ENCODE assay signal across 25 mouse cellular contexts in the genomic region with DNA sequence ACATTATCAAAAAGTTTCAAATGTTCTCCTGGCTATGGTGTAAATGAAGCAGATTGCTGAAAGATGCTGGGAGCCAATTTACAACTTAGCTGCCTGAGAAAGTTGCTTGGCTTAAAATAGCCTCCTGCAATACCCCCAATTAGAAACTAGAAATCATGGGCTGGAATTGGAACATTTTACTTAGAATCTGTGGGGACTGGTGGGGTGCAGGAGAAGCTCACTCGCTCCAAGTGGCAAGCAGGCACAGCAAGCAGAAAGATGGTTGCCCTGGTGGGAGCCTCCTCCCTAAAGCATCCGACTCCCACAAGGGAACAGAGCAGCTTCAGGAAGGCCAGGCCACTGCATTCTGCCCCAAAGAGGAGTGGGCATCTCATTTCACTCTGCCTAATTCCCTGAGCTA. TPM values are rescaled to one million over a fixed set of nuclear protein-coding genes. Genes with fewer than 3 reads are reported as not detected.
DNase-seq lines count a peak whose midpoint lies in the region; ATAC-seq and TF ChIP-seq lines count a peak whose summit lies in the region.
"Had no signal": no experiment of that assay in that cellular context is flagged by ENCODE, and none has a peak within 500 bp of the region (broad histone marks: within the 10 kb centered on the region; RNA-seq: fewer than 3 reads in every experiment).

No protein-coding gene starts in this region.

- no peak overlapping the region for H3K9ac ChIP-seq in forebrain, embryonic 16.5 days (replicated peaks; ENCODE audit: low read depth, low read length)
- H3K9ac ChIP-seq in forebrain, embryonic 14.5 days (ENCODE audit: low read length): no peak overlapping the region
- H3K9ac ChIP-seq: embryonic facial prominence, embryonic 12.5 days; heart, embryonic 12.5 days; hindbrain, embryonic 12.5 days; limb, embryonic 12.5 days; liver, embryonic 14.5 days; lung, embryonic 15.5 days had no signal

- no peaks in the 10 kb centered on the region for H3K9me3 ChIP-seq in forebrain, embryonic 16.5 days (ENCODE audit: control insufficient read depth, low read length)
- H3K9me3 ChIP-seq in forebrain, embryonic 14.5 days (replicated peaks; ENCODE audit: control insufficient read depth, low read length): no peaks in the 10 kb centered on the region
- H3K9me3 ChIP-seq: embryonic facial prominence, embryonic 12.5 days; heart, embryonic 12.5 days; hindbrain, embryonic 12.5 days; limb, embryonic 12.5 days; lung, embryonic 15.5 days had no signal

- no peaks in the 10 kb centered on the region for H3K27me3 ChIP-seq in forebrain, embryonic 16.5 days (replicated peaks; ENCODE audit: control insufficient read depth, insufficient read depth, low read length)
- H3K27me3 ChIP-seq in forebrain, embryonic 14.5 days (replicated peaks; ENCODE audit: control insufficient read depth, insufficient read depth, low read length): no peaks in the 10 kb centered on the region
- H3K27me3 ChIP-seq: embryonic facial prominence, embryonic 12.5 days; lung, embryonic 15.5 days had no signal

- H3K36me3 ChIP-seq in forebrain, embryonic 16.5 days (ENCODE audit: control insufficient read depth, insufficient read depth): no peaks in the 10 kb centered on the region
- H3K36me3 ChIP-seq in forebrain, embryonic 14.5 days (ENCODE audit: control insufficient read depth, insufficient read depth, low read length): no peaks in the 10 kb centered on the region
- H3K36me3 ChIP-seq: embryonic facial prominence, embryonic 12.5 days; heart, embryonic 12.5 days; hindbrain, embryonic 12.5 days; limb, embryonic 12.5 days; lung, embryonic 15.5 days had no signal

- H3K4me2 ChIP-seq in forebrain, embryonic 16.5 days (ENCODE audit: low read length): no peak overlapping the region
- no peak overlapping the region for H3K4me2 ChIP-seq in forebrain, embryonic 14.5 days (ENCODE audit: low read length)
- H3K4me2 ChIP-seq: embryonic facial prominence, embryonic 12.5 days; heart, embryonic 12.5 days; hindbrain, embryonic 12.5 days; limb, embryonic 12.5 days; lung, embryonic 15.5 days; midbrain, embryonic 11.5 days had no signal

- no peak for TF ChIP-seq CTCF in olfactory bulb, adult 2 months (IDR thresholded peaks at IDR 0.05; ENCODE audit: insufficient read depth, low read depth, low read length)

- WGBS in forebrain, embryonic 16.5 days: 57% methylated on average over 2 of the region's 2 CpGs
- 70% methylated on average over 2 of the region's 2 CpGs for WGBS in forebrain, embryonic 14.5 days
- 31% methylated on average over 2 of the region's 2 CpGs for WGBS in olfactory bulb, adult 2 months

- peak; percentile 36; the same call in 1 of the 2 replicates for ATAC-seq in forebrain, embryonic 16.5 days
- no peak for ATAC-seq in forebrain, embryonic 14.5 days
- ATAC-seq: Patski had no signal

- no peak for DNase-seq in forebrain, embryonic 14.5 days (ENCODE audit: low spot score)
- peak; percentile 43 for DNase-seq in layer of hippocampus, adult 9-11 months
- DNase-seq in layer of hippocampus, adult 9-10 months (ENCODE audit: low spot score): no peak
- peak; percentile 36 for DNase-seq in right cerebral cortex, postnatal 4 days
- DNase-seq in right cerebral cortex, postnatal 14 days: no peak
- no peak for DNase-seq in kidney, adult 8-10 months
- DNase-seq: adrenal gland, adult 8-10 months; cerebellum, adult 9-11 months; heart, postnatal 14 days; kidney, adult 2 months; kidney, postnatal 25 days; retina, postnatal 1 day had no signal

- peak overlapping the region; percentile 54; the same call in 1 of the 2 replicates for H3K27ac ChIP-seq in forebrain, embryonic 16.5 days (ENCODE audit: low read length)
- H3K27ac ChIP-seq in forebrain, embryonic 14.5 days (ENCODE audit: low read depth, low read length): no peak overlapping the region
- peak overlapping the region; percentile 73 for H3K27ac ChIP-seq in olfactory bulb, adult 2 months (ENCODE audit: insufficient read depth, low read depth, low read length)
- H3K27ac ChIP-seq: embryonic facial prominence, embryonic 12.5 days; hindbrain, embryonic 12.5 days; limb, embryonic 12.5 days; liver, embryonic 14.5 days; lung, embryonic 15.5 days; macrophage had no signal

- H3K4me1 ChIP-seq in forebrain, embryonic 16.5 days (replicated peaks; ENCODE audit: control insufficient read depth, insufficient read depth, low read length): peaks cover 3% of the 10 kb centered on the region; the same call in 1 of the 2 replicates
- H3K4me1 ChIP-seq in forebrain, embryonic 14.5 days (ENCODE audit: control insufficient read depth, insufficient read depth, low read length): no peaks in the 10 kb centered on the region
- H3K4me1 ChIP-seq in olfactory bulb, adult 2 months (ENCODE audit: control insufficient read depth, insufficient read depth, low read length): peaks cover 41% of the 10 kb centered on the region
- H3K4me1 ChIP-seq: embryonic facial prominence, embryonic 12.5 days; hindbrain, embryonic 12.5 days; limb, embryonic 12.5 days; lung, embryonic 15.5 days had no signal

- no peak for TF ChIP-seq POLR2A in olfactory bulb, adult 2 months (IDR thresholded peaks at IDR 0.05; ENCODE audit: insufficient read depth, low read depth, low read length)

- no peak overlapping the region for H3K4me3 ChIP-seq in forebrain, embryonic 16.5 days (replicated peaks; ENCODE audit: low read length)
- H3K4me3 ChIP-seq in forebrain, embryonic 14.5 days (ENCODE audit: low read depth, low read length): no peak overlapping the region
- no peak overlapping the region for H3K4me3 ChIP-seq in olfactory bulb, adult 2 months (ENCODE audit: insufficient read depth, low read depth, low read length)
- H3K4me3 ChIP-seq: embryonic facial prominence, embryonic 12.5 days; erythroblast, embryonic 14.5 days; heart, embryonic 12.5 days; hindbrain, embryonic 12.5 days; limb, embryonic 12.5 days; lung, embryonic 15.5 days had no signal

RNA-seq across cellular contexts. Expression of gene Enthd1, which starts 28.9 kb away (rescaled TPM):
- not detected in 2 replicates for polyA plus RNA-seq in forebrain, embryonic 16.5 days (2015; fragmentation: Nextera tagmentation; extraction: Ambion mirVana)
- not detected in 2 replicates for polyA plus RNA-seq in forebrain, embryonic 14.5 days (2014; fragmentation: Nextera tagmentation; extraction: Ambion mirVana)
- polyA plus RNA-seq in olfactory bulb, adult 2 months (2012; ENCODE audit: insufficient read depth, insufficient read length, low replicate concordance, missing spikeins): not detected in 2 replicates
- polyA plus RNA-seq: embryonic facial prominence, embryonic 12.5 days; erythroblast, embryonic 14.5 days; heart, embryonic 12.5 days; hindbrain, embryonic 12.5 days; kidney, adult 2 months; limb, embryonic 12.5 days; liver, embryonic 14.5 days; lung, embryonic 15.5 days; macrophage; midbrain, embryonic 11.5 days; Patski; stomach, embryonic 16.5 days had no signal

RNA-seq across cellular contexts. Expression of gene Grap2, which starts 36.3 kb away (rescaled TPM):
- 0.25 TPM in 1 of 2 replicates, not detected in the other for polyA plus RNA-seq in forebrain, embryonic 16.5 days (2015; fragmentation: Nextera tagmentation; extraction: Ambion mirVana)
- polyA plus RNA-seq in forebrain, embryonic 14.5 days (2014; fragmentation: Nextera tagmentation; extraction: Ambion mirVana): 0.24 and 0.32 TPM in 2 replicates
- not detected in 2 replicates for polyA plus RNA-seq in olfactory bulb, adult 2 months (2012; ENCODE audit: insufficient read depth, insufficient read length, low replicate concordance, missing spikeins)
- polyA plus RNA-seq: Patski had no signal

Comparison
In these comparisons a context has a peak if more than half of its experiments do, and no peak if none do; other contexts are left out.
1. DNase-seq: peak in layer of hippocampus, adult 9-11 months (single experiment) and right cerebral cortex, postnatal 4 days (single experiment); none in forebrain, embryonic 14.5 days (single experiment), layer of hippocampus, adult 9-10 months (single experiment), right cerebral cortex, postnatal 14 days (single experiment) and kidney, adult 8-10 months (0 of 2).
2. RNA of gene Grap2, which starts 36.3 kb away (polyA plus RNA-seq): not detected in olfactory bulb, adult 2 months; 0.24 to 0.32 TPM in forebrain, embryonic 14.5 days and 0.25 TPM in forebrain, embryonic 16.5 days; every median in the first group is over 10 times any median in the second.